Mouse (Mus musculus): ENCODE measurements around the gene Scaf11. TPM values are rescaled to one million over a fixed set of nuclear protein-coding genes. Genes with fewer than 3 reads are reported as not detected.

The Scaf11 gene
- polyA plus RNA-seq, 1 experiment from 2014 or later: 106 TPM

DNA sequence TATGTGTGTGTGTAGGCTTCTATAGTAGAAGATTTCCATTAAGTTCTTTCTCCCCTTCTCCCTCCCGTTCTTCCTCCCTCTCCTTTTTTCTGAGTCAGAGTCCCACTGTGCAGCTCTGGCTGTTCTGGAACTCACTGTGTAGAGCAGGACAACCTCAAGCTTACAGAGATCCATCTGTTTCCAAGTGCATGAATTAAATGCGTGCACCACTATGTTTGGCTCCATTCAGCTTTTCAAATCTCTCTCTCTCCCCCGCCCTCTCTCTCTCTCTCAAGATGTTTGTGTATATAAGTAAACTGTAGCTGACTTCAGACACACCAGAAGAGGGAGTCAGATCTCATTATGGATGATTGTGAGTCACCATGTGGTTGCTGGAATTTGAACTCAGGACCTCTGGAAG, 20.2 kb upstream of the Scaf11 start:
- Histone ChIP-seq H3K27ac (no peak overlapping the region), H3K36me3 (replicated peaks) (no peaks in the 10 kb centered on the region), H3K27me3 (ENCODE audit: poor library complexity, severe bottlenecking) (no peaks in the 10 kb centered on the region), H3K4me1 (0 out of 2 replicates have a peak, but pooled peaks cover 4% of the 10 kb centered on the region), H3K9me3 (no peaks in the 10 kb centered on the region), H3K4me3 (no peak overlapping the region)
- WGBS: 76% methylated on average over 3 of the region's 3 CpGs
- no peak for DNase-seq (ENCODE audit: extremely low spot score, low spot score)

DNA sequence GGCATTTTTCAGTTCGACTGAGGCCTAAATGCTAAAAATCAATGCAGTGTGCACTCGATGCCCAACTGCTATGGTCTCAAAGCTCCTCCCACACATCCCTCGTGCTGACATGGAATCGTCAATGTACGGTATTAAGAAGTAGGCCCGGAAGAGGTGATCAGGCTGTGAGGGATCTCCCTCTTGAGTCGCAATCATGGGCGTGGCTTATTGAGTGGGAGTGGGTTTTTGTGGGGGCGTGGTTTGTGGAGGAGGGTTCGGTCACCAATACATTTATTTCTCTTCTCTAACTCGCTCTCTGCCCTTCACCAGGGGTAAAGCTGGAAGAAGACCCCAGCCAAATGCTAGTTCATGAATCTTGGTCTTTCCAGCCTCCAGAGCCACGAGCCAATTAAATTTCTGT, 17.4 kb upstream of the Scaf11 start:
- Histone ChIP-seq H3K36me3 (replicated peaks) (no peaks in the 10 kb centered on the region), H3K9me3 (no peaks in the 10 kb centered on the region), H3K27ac (no peak overlapping the region), H3K4me1 (no peaks in the 10 kb centered on the region), H3K4me3 (no peak overlapping the region), H3K27me3 (ENCODE audit: poor library complexity, severe bottlenecking) (no peaks in the 10 kb centered on the region)
- WGBS: 90% methylated on average over 12 of the region's 12 CpGs
- DNase-seq (ENCODE audit: extremely low spot score, low spot score): no peak

DNA sequence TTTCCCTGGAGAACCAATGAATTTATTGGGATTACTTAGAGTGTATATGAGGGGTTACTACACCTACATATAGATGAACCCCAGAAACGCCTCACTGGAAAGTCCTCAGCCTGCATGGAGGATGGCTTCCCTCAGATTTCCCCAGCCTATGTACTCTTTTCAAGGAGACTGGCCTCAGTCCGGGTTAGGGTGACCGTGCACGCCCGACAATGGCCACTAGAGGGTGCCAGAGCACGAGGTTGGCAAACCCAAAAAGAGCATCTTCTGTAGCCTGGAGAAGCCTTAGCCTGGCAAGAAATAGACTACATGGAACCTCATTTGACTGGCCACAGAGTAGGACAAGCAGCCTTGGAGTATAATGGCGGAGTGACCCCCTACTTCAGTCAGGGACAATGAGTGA, 15.7 kb upstream of the Scaf11 start:
- peak; percentile 87 for DNase-seq (ENCODE audit: extremely low spot score, low spot score)
- Histone ChIP-seq H3K36me3 (replicated peaks) (no peaks in the 10 kb centered on the region), H3K4me1 (no peaks in the 10 kb centered on the region)

DNA sequence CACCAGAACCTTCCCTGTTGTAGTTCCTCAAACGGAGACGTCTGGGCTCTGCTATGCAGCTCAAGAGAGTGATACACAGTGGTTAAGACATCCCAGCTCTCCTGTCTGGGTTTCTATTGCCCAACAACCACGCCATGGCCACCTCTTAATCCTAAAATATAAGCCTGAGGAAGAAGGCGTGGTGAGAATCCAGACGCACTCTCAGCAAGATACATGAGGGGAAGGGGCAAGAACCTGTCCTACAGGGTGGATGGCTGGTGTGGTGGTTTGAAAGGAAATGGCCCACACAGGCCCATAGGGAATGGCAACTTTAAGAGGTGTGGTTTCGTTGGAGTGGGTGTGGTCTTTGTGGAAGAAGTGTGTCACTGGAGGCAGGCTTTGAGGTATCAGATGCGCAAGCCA, 14.9 kb upstream of the Scaf11 start:
- 85% methylated on average over 7 of the region's 7 CpGs for WGBS
- Histone ChIP-seq H3K4me3 (no peak overlapping the region), H3K36me3 (replicated peaks) (no peaks in the 10 kb centered on the region), H3K27ac (no peak overlapping the region), H3K9me3 (no peaks in the 10 kb centered on the region), H3K27me3 (ENCODE audit: poor library complexity, severe bottlenecking) (no peaks in the 10 kb centered on the region), H3K4me1 (no peaks in the 10 kb centered on the region)
- no peak for DNase-seq (ENCODE audit: extremely low spot score, low spot score)

More for the DNA sequence above, 15.7 kb upstream of the Scaf11 start:
- no peak overlapping the region for H3K4me3 ChIP-seq
- H3K9me3 ChIP-seq: no peaks in the 10 kb centered on the region
- H3K27me3 ChIP-seq (ENCODE audit: poor library complexity, severe bottlenecking): no peaks in the 10 kb centered on the region
- H3K27ac ChIP-seq: no peak overlapping the region
- WGBS: 11% methylated on average over 7 of the region's 7 CpGs

DNA sequence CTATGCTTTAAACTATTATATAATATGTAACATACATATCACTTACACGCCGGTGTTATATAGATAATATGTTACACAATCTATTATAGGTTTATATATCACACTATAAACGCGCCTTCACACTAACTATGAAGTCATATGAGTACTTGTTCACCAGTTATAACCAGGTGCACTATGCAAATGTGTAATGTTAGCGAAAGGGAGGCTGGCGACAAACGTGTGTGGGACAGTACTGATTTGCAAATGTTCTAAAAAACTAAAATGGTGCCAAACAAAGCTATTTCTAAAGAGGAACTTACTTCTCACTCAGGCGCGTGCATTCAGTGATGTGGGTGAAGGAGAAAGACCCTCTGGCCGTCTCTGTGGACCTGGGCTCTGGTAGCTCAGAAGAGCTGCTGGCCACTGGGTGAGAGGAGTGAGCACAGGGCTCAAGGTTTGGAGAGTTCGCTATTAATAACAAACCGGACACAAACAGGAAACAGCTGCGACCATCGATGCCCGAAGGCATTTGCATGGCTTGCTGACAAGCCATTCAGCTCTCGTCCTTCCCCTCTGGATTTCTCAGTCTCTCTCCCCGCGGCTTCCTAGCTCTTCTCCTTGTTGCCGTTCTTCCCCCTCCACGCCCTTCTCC, 13.8 kb upstream of the Scaf11 start:
- WGBS: 77% methylated on average over 20 of the region's 20 CpGs
- no peaks in the 10 kb centered on the region for H3K36me3 ChIP-seq (replicated peaks)
- H3K27me3 ChIP-seq (ENCODE audit: poor library complexity, severe bottlenecking): no peaks in the 10 kb centered on the region
- H3K9me3 ChIP-seq: no peaks in the 10 kb centered on the region
- no peak overlapping the region for H3K4me3 ChIP-seq
- DNase-seq (ENCODE audit: extremely low spot score, low spot score): no peak
- no peak overlapping the region for H3K27ac ChIP-seq
- H3K4me1 ChIP-seq: no peaks in the 10 kb centered on the region

DNA sequence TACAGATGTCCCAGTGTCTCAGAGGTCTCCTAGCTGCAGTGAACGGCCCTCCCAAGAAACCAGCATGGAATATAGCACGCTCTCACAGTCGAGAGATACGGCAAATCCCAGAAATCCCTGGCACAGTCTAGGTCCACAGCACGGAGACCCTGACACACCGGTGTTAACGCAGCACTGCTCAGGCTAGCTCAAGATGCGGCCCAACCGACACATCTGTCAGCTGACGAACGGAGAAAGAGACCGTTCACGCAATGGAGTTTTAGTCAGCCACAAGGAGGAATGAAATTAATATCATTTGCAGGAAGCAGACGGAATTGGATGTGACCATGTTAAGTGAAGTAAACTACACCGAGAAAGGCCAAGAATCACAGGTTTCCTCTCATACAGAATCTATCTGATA, 13.3 kb upstream of the Scaf11 start:
- H3K4me1 ChIP-seq: no peaks in the 10 kb centered on the region
- no peak for DNase-seq (ENCODE audit: extremely low spot score, low spot score)
- no peak overlapping the region for H3K27ac ChIP-seq
- WGBS: 93% methylated on average over 15 of the region's 15 CpGs
- H3K27me3 ChIP-seq (ENCODE audit: poor library complexity, severe bottlenecking): no peaks in the 10 kb centered on the region
- H3K36me3 ChIP-seq (replicated peaks): no peaks in the 10 kb centered on the region
- H3K4me3 ChIP-seq: no peak overlapping the region
- no peaks in the 10 kb centered on the region for H3K9me3 ChIP-seq

DNA sequence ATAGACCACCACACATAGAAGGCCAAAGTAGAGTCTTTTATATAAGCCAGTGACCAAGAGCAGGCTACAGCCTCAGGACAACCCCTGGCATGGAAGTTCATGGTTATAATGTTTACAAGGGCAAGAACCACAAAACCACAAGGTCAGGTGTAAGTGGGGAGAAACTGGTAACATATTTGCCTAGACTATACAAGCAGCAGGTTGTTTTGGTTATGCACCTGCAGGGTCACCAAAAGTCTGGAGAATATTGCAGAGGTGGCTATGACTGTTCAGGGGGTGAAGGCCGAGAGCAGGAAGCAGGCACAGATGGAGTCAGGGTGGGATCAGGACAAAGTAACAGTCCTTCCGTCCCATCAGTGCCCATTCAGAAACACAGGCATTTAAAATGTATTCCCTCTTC, 7.7 kb upstream of the Scaf11 start:
- Histone ChIP-seq H3K4me1 (no peaks in the 10 kb centered on the region), H3K27ac (no peak overlapping the region), H3K4me3 (no peak overlapping the region), H3K36me3 (replicated peaks) (no peaks in the 10 kb centered on the region), H3K27me3 (ENCODE audit: poor library complexity, severe bottlenecking) (no peaks in the 10 kb centered on the region), H3K9me3 (no peaks in the 10 kb centered on the region; the same call in 1 of the 2 replicates)
- DNase-seq (ENCODE audit: extremely low spot score, low spot score): no peak
- 87% methylated on average over 2 of the region's 2 CpGs for WGBS

DNA sequence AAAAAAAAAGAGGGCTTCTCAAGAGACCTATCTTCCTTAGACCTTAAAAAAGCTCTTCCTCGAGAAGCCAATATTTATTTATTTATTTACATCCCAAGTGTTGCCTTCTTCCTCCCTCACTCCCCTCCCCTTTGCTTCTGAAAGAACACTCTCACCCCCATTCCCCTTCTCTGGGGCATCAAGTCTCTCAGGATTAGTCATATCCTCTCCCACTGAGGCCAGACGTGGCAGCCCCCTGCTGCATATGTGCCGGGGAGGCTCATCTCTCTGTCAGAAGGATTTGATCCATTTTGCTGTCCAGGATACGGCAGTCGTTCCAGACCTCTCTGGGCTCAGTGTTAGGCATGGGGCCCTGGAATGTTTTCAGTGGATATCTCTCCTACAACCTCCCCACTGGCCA, 7.2 kb upstream of the Scaf11 start:
- peaks cover under 1% of the 10 kb centered on the region; the same call in 1 of the 2 replicates for H3K4me1 ChIP-seq
- H3K36me3 ChIP-seq (replicated peaks): no peaks in the 10 kb centered on the region
- no peak overlapping the region for H3K27ac ChIP-seq
- H3K9me3 ChIP-seq: no peaks in the 10 kb centered on the region; the same call in 1 of the 2 replicates
- no peak overlapping the region for H3K4me3 ChIP-seq
- no peaks in the 10 kb centered on the region for H3K27me3 ChIP-seq (ENCODE audit: poor library complexity, severe bottlenecking)
- no peak for DNase-seq (ENCODE audit: extremely low spot score, low spot score)
- 81% methylated on average over 5 of the region's 5 CpGs for WGBS

DNA sequence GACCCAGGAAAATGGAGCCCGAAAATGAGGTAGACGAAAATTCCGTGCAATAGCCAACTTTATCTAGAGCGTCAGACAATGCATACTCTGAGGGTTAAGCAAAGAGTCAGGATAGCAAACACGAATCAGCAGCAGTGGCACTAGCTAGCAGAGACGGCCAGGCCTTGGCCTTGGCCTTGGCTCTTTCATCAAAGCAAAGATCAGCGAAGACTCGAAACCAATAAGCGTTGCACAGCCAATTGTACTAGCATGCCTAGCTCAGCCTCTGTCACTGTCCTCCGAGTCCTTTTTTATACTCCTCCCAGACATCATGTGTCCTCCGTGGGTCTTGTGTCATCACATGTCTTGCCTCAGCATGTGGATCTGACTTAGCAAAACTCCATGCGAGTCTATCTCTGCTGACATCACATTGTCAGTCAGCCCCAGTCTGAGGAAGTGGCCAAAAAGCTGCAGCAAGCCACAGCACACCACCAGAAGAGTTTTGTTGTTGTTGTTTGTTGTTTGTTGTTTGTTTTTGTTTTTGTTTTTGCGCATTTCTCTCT, 5.8 kb upstream of the Scaf11 start:
- Histone ChIP-seq H3K36me3 (replicated peaks) (no peaks in the 10 kb centered on the region), H3K27me3 (ENCODE audit: poor library complexity, severe bottlenecking) (no peaks in the 10 kb centered on the region), H3K4me3 (no peak overlapping the region), H3K27ac (no peak overlapping the region), H3K4me1 (peaks cover 14% of the 10 kb centered on the region), H3K9me3 (no peaks in the 10 kb centered on the region; the same call in 1 of the 2 replicates)
- no peak for DNase-seq (ENCODE audit: extremely low spot score, low spot score)
- WGBS: 92% methylated on average over 13 of the region's 13 CpGs

DNA sequence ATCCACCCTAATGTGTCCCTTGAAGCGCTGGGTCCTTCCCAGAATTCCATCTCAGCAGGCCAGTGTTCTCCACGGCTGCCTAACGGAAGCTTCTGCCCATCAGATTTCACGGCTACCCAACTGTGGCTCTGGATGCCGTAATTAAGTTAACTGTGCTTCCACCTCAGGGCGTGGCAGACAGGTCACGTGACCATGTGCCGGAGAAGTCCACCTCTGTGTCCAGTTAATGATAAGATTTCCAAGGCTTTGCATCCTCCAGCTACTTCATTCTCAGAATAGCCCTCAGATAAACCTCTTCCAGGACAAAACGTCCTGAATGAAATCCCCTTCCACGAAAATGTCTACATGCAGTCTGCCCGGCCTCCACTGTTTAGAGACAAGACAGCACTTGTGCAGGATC, 4.4 kb upstream of the Scaf11 start:
- H3K9me3 ChIP-seq: no peaks in the 10 kb centered on the region; the same call in 1 of the 2 replicates
- no peak overlapping the region for H3K27ac ChIP-seq
- H3K4me3 ChIP-seq: no peak overlapping the region
- H3K4me1 ChIP-seq: peaks cover 19% of the 10 kb centered on the region
- no peak for DNase-seq (ENCODE audit: extremely low spot score, low spot score)
- H3K27me3 ChIP-seq (ENCODE audit: poor library complexity, severe bottlenecking): no peaks in the 10 kb centered on the region
- no peaks in the 10 kb centered on the region for H3K36me3 ChIP-seq (replicated peaks)
- 81% methylated on average over 11 of the region's 11 CpGs for WGBS

DNA sequence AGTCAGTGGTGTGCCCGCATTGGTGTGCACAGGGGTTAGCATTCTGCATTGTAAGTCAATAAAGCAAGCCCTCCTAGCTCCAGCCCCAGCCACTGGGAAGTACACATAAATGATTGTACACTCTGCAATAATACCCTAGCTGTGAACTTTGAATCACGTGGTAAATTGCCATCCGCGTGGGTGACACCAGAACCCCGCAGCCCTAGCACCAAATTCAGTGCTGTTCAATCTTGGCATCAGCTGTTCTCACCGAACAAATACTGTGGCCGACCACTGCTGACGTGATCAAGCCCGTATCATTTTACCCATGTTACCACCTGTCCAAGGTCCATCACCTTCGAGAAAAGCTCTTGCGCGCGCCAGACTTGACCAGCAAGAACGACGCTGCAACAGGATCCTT, 3.2 kb upstream of the Scaf11 start:
- no peak for DNase-seq (ENCODE audit: extremely low spot score, low spot score)

DNA sequence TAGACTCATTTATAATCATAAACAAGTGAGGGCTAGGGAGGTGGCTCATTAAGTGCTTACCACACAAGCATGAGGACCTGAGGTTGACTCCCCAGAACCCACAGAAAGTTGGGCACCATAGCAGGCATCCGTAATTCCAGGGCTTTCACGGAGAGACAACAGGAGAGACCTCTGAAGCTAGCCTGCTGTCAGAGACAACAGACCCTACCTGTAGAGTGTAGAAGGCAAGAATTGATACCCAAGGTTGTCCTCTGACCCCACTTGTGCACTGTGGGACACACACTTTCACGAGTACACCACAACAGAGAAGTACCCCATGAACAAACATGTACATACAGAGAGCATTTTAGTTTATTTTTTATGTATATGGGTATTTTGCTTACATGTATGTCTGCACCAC, 2.0 kb upstream of the Scaf11 start:
- 98% methylated on average over 3 of the region's 3 CpGs for WGBS
- Histone ChIP-seq H3K27ac (no peak overlapping the region), H3K36me3 (replicated peaks) (peaks cover 8% of the 10 kb centered on the region; the same call in 1 of the 2 replicates), H3K4me3 (peak overlapping the region; percentile 77; the same call in 1 of the 2 replicates), H3K9me3 (no peaks in the 10 kb centered on the region; the same call in 1 of the 2 replicates), H3K4me1 (peaks cover 34% of the 10 kb centered on the region), H3K27me3 (ENCODE audit: poor library complexity, severe bottlenecking) (no peaks in the 10 kb centered on the region)
- DNase-seq (ENCODE audit: extremely low spot score, low spot score): no peak

More for the DNA sequence above, 3.2 kb upstream of the Scaf11 start:
- Histone ChIP-seq H3K36me3 (replicated peaks) (no peaks in the 10 kb centered on the region), H3K27me3 (ENCODE audit: poor library complexity, severe bottlenecking) (no peaks in the 10 kb centered on the region), H3K4me3 (no peak overlapping the region), H3K27ac (no peak overlapping the region), H3K9me3 (no peaks in the 10 kb centered on the region; the same call in 1 of the 2 replicates), H3K4me1 (peaks cover 26% of the 10 kb centered on the region)
- WGBS: 96% methylated on average over 15 of the region's 15 CpGs
